Mouse (Mus musculus) testis, adult 2 months (tissue): Measurements from ENCODE around the gene Gfra1.

Experiments used
- CTCF ChIP-seq: fragments of 200-500 bp; IDR thresholded peaks from 2 replicates; pipeline ENCODE4 v1.5.1; 2012; ENCODE audit warnings: low read depth, mild to moderate bottlenecking, inconsistent platforms, low read length, moderate library complexity; ENCODE audit not compliant: control insufficient read depth, insufficient read depth, insufficient replicate concordance
- POLR2A ChIP-seq: fragments of 200-500 bp; IDR thresholded peaks from 2 replicates; pipeline ENCODE4 v1.6.1; 2012; ENCODE audit warnings: low read depth, mild to moderate bottlenecking, inconsistent platforms, low read length, moderate library complexity; ENCODE audit not compliant: control insufficient read depth

GRCm38 (mm10) chr19:58427348-58427747 lies 28.4 kb downstream of the Gfra1 start:
- TF ChIP-seq CTCF: no peak
- no peak for TF ChIP-seq POLR2A
